Mouse (Mus musculus): ENCODE measurements around the gene Flvcr2.

The Flvcr2 gene

DNA sequence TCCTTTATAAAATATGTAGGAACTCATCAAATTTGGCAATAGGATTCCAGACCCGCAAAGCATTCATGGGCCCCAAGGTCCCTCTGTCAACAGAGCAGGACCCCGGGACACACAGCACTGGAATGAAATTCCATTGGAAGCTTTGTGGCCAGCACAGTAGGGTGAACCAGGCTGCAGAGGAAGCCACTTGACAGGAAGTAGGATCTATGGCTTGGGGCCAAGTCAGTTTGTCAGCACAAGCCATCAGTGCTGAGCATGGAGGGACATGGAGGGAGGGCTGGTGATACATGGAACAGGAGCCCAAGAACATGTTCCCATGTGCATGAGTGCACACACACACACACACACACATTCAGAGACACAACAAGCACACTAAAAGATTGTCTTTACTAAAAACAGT lies 10.1 kb upstream of the Flvcr2 start:
- DNase-seq: no peak

DNA sequence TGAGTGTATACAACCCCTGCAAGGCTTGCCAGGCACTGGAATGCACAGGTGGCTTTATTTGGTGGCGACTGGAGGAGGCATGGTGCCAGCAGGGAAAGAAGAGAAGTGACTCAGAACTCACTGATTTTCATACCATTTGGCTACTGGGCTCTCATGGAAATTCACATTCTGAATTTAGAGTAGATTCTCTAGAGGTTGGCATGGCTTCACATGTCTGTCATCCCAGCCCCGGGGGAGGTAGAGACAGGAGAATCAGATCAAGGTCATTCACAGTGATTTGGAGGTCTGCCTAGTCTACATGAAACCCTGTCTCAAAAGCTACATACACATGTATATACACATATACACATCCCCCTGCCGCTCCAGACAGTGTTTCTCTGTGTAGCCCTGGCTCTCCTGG lies 9.4 kb upstream of the Flvcr2 start:
- no peak for DNase-seq

GRCm38 (mm10) chr12:85746696-85747219 lies 419 bp downstream of the Flvcr2 start:
- no peak for DNase-seq

DNA sequence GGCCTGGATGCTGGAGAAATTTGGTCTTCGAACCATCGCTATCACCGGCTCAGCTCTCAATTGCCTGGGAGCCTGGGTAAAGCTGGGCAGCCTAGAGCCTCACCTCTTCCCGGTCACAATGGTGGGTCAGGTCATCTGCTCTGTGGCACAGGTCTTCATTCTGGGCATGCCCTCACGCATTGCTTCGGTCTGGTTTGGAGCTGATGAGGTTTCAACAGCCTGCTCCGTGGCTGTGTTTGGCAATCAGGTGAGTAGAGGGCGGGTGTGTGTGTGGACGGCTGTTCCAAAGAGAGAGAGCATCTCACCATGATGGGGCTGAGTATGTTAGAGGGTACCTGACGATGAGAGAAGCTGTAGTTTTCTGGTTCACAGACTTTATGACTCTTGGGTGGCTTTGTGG lies 1.0 kb downstream of the Flvcr2 start:
- DNase-seq: no peak

DNA sequence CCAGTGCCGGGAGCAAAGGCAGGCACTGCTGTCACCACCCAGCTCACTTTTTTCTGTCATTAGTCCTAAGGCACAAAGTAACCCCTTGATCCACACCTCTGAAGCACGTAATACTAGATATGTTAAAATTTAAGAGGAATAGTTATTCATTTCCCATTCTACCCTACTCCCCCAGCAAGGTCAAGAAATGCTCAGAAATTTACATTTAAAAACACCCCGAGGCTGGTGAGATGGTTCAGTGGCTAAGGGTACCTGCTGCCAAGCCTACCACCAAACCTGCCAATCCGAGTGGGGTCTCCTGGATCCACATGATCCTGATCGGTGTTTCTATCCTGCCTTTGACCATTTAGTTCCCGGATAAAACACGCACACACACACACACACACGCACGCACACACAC lies 3.5 kb downstream of the Flvcr2 start:
- DNase-seq: peak; percentile 52 to 84

GRCm38 (mm10) chr12:85752116-85752515 lies 5.8 kb downstream of the Flvcr2 start:
- peak; percentile 42 to 66 for DNase-seq

GRCm38 (mm10) chr12:85753223-85753622 lies 6.9 kb downstream of the Flvcr2 start:
- DNase-seq: no peak

- no peak for DNase-seq
Measured at GRCm38 (mm10) chr12:85754611-85755265, 8.4 kb downstream of the Flvcr2 start.

GRCm38 (mm10) chr12:85756455-85756854 lies 10.1 kb downstream of the Flvcr2 start:
- no peak for DNase-seq

DNA sequence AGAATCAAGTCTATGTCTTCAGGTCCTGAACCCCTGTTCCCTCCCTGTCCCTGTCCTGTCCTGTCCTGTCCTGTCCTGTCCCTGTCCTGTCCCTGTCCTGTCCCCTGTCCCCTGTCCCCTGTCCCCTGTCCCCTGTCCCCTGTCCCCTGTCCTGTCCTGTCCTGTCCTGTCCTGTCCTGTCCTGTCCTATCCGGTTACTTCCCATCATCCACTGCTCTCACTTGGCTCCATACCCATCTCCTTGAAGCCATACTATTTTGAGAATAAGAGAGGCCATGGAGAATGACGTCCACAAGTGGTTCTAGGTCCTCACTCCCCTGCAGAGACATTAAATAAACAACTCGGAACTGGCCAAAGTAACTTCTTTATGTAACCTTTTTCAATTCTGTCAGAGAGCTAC lies 10.7 kb downstream of the Flvcr2 start:
- DNase-seq: no peak

- DNase-seq: peak; percentile 74 to 82
Measured at GRCm38 (mm10) chr12:85758741-85759140, 12.4 kb downstream of the Flvcr2 start.

GRCm38 (mm10) chr12:85761471-85761870 lies 15.1 kb downstream of the Flvcr2 start:
- no peak for DNase-seq

DNA sequence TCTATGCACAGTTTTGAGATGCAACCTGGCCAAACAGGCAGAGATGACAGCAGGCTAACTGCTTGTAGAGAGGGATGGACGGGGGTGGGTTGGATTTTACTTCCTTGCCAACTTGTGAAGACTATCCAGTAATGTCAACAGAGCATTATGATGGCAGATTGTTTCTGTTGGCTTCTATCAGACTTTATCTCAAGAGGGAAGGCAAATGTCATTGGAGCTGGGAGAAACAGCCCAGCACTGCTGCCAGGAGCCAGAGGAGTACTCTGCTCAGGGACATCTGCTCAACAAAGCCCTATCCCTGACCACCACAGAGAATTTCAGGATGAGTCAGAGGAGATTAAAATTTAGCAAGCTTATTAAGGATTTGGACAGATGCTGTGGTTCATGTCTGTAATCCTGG lies 18.3 kb downstream of the Flvcr2 start:
- no peak for DNase-seq

GRCm38 (mm10) chr12:85766287-85766686 lies 19.9 kb downstream of the Flvcr2 start:
- no peak for DNase-seq

DNA sequence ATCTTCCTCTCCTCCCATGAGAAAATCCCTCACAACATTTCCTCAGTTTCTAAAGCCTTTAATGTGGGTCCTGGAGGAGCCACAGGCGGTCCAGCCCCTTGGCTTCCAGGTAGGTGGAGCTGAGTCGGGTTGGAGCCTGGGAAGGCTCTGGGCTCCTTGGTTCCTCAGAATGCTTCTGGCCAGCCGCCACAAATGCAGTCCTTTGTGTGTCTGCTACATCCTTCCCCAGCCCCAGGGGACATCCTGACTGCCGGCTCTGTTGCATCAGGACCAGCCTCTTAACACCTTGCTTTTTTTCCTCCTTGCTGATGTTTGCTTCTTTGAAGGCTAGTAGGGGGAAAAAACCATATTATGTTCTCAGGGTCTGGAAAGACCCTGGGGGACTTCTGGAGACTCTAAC lies 21.4 kb downstream of the Flvcr2 start:
- no peak for DNase-seq

GRCm38 (mm10) chr12:85771356-85771755 lies 25.0 kb downstream of the Flvcr2 start:
- DNase-seq: no peak

DNA sequence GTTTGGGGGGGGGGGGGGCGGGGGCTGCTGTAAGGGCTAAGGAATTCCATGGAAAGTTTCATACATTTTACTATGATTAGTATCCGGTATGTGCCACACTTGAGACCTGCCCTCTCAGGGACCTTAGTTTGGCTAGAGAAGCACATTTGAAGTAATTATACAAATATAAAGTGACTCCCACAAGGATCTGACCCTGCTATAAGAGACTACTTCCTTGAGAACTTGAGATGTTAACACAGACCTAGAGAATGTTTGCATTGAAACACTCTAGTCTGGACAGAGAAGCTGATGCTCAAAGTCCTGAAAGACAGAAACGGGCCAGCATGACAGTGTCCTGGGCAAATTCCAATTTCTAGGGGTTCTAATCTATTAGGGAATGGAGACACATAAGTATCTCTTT lies 32.6 kb downstream of the Flvcr2 start:
- DNase-seq: no peak

DNA sequence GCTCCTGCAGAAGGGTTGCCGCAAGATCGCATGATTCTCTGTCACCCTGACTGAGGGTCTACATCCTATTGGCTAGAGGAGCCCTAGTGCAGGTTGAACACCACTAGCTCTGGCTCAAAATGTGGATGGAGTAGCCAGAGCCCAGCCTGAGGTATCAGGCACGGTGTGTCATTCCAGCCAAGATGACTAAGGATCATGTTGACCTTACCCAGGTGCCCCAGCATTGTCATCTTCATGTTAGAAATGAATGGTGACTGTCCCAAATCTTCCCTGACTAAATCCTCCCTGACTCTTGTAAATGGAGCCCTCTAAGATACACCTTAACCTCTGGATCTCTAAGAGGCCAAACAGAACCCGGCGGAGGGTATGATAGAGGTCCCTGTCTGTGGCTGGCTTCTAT lies 33.4 kb downstream of the Flvcr2 start:
- DNase-seq: no peak

- DNase-seq: no peak
Measured at GRCm38 (mm10) chr12:85781606-85782005, 35.3 kb downstream of the Flvcr2 start.

GRCm38 (mm10) chr12:85784916-85785815 lies 38.8 kb downstream of the Flvcr2 start:
- peak; percentile 19 to 43 for DNase-seq

DNA sequence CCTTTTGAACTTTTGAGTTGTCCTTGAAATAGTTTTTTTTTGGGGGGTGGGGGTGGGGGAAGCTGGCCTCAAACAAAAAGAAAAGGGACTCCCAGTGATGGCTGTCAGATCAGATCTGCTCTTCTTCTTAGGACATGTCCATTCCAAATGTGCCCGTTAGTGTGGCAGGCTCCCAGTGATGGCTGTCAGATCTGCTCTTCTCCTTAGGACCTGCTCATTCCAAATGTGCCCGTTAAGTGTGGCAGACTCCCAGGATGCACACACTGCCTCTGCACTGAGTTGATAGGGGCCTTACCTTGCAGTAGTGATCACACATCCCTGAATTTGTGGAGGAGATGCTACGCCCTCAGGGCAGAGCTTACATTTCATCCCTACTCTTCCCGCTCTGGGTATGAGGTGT lies 45.8 kb downstream of the Flvcr2 start:
- no peak for DNase-seq

DNA sequence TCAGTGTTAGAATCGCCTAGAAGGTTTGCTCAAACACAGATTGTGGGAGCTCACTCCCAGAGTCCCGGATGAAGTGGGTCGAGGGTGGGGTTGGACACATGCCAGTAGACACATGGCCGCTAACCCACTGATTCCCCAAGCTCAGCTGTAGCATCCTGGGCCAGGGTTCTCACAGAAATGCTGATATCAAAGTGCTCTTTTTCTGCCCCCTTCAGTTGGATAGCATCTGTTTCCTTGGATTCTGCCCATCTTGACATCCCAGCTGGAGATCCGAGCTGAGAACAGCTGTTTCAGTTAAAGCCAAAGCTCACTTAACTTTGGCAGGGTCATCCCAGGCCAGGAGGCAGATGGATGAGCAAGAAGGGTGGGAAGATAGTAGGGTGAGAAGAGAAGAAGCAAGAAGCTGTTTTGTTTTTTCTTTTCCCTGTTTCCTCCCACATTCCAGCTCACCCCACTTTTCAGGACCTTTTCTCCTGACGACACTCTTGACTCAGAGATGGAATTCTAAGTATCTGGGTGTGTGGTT lies 46.5 kb downstream of the Flvcr2 start:
- peak in 1 of 2 experiments; percentile 15 for DNase-seq

DNA sequence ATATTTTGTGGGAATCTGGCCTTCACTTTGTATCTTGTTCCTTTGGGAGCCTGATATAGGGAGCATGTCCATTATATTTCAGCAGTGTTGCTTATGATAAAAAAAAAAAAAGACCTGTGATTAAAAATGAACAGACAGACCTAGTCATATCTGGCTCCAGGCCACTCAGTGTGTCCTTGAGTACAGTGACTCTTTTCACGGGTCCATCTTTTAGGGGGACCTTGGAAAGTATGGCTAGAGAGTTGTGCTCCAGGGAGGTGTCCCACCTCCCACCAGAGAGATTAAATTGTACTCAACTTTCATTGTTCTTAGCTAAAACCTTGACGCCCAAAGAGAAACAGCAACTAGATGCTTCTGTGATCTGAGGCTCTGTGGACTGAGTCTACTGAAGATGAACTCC lies 47.8 kb downstream of the Flvcr2 start:
- no peak for DNase-seq

DNA sequence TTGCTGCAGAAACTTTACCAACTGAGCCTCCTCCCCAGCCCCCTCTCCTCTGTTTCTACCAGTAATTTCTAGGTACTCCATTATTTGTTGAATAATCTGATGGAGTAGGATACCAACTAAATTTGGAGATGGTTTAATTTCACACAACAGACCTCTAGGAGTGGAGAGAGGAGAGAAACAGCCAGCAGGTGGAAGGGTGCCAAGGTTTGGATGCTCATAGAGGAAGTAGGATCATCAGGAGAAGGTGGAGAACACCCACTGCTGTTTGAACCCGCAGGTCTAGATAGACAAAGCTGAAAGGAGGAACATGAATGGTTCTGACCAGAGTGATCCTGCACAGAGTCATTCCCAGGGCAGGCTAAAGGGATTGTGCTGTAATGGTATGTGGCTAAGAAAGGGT lies 49.2 kb downstream of the Flvcr2 start:
- no peak for DNase-seq

Data from kidney, adult 8-10 months (tissue).